Mouse (Mus musculus) stomach, postnatal 0 days (tissue): ENCODE measurements around the gene Eftud2. TPM values are rescaled to one million over a fixed set of nuclear protein-coding genes. Genes with fewer than 3 reads are reported as not detected.

Source experiments
- ATAC-seq: fragments of 200-750 bp; cut with Nextera tagmentation; 2 replicates; pipeline ENCODE4 v1.8.0; 2017; ENCODE audit not compliant: low FRiP score, low TSS enrichment
- DNase-seq: peaks from one replicate; pipeline ENCODE4 v3.0.0-alpha.2; 2016; ENCODE audit warnings: low spot score
- H3K27ac ChIP-seq: fragments of 300-500 bp; sonication (generic); replicated peaks from 2 replicates; pipeline ENCODE4 v1.5.1; 2014; ENCODE audit warnings: mild to moderate bottlenecking, control low read depth
- H3K27me3 ChIP-seq: fragments of 300-500 bp; sonication (generic); 2 replicates; pipeline ENCODE4 v1.6.1; 2014; ENCODE audit warnings: low read length; ENCODE audit not compliant: control insufficient read depth, insufficient read depth
- H3K36me3 ChIP-seq: fragments of 300-500 bp; sonication (generic); 2 replicates; pipeline ENCODE4 v1.6.1; 2014; ENCODE audit warnings: low read length, mixed read lengths; ENCODE audit not compliant: control insufficient read depth, insufficient read depth
- H3K4me1 ChIP-seq: fragments of 300-500 bp; sonication (generic); replicated peaks from 2 replicates; pipeline ENCODE4 v1.6.1; 2014; ENCODE audit warnings: antibody characterized with exemption; ENCODE audit not compliant: control insufficient read depth, insufficient read depth
- H3K4me2 ChIP-seq: fragments of 300-500 bp; sonication (generic); replicated peaks from 2 replicates; pipeline ENCODE4 v1.6.1; 2014; ENCODE audit warnings: low read depth, mild to moderate bottlenecking, control low read depth, moderate library complexity
- H3K4me3 ChIP-seq: fragments of 300-500 bp; sonication (generic); 2 replicates; pipeline ENCODE4 v1.5.1; 2014; ENCODE audit warnings: low read depth, low read length, control low read depth
- H3K9ac ChIP-seq: fragments of 300-500 bp; sonication (generic); 2 replicates; pipeline ENCODE4 v1.6.1; 2014; ENCODE audit warnings: mild to moderate bottlenecking, low read length, control low read depth, mixed read lengths
- H3K9me3 ChIP-seq: fragments of 300-500 bp; sonication (generic); 2 replicates; pipeline ENCODE4 v1.6.1; 2016; ENCODE audit warnings: low read length; ENCODE audit not compliant: control insufficient read depth
- CTCF ChIP-seq: IDR thresholded peaks from 2 replicates; pipeline ENCODE4 v1.5.1; 2016; ENCODE audit warnings: antibody characterized with exemption, low read depth, mild to moderate bottlenecking, moderate library complexity
- EP300 ChIP-seq: optimal IDR thresholded peaks from 2 replicates; pipeline ENCODE3; 2016; ENCODE audit warnings: antibody characterized with exemption
- WGBS: fragments of 180-500 bp; shearing (Covaris S2); extraction: QIAGEN DNeasy Blood & Tissue Kit; methylation state at CpG from one replicate; pipeline ENCODE4 v1.1.7; 2014; 5-methylcytosine and 5-hydroxymethylcytosine counted together
- polyA plus RNA-seq: library from polyadenylated mRNA; unstranded; fragments of >200 nt; fragmentation: Nextera tagmentation; extraction: Ambion mirVana; gene quantifications from 2 replicates; pipeline ENCODE4 v1.2.1, GENCODE M21; 2015

Gene Eftud2
- polyA plus RNA-seq, 1 experiment from 2014 or later: 62.0 TPM

GRCm38 (mm10) chr11:102814881-102815280 lies 65.9 kb downstream of the Eftud2 start:
- H3K9me3 ChIP-seq: no peaks in the 10 kb centered on the region
- ATAC-seq: no peak
- no peaks in the 10 kb centered on the region for H3K27me3 ChIP-seq
- no peaks in the 10 kb centered on the region for H3K4me1 ChIP-seq
- no peaks in the 10 kb centered on the region for H3K36me3 ChIP-seq
- no peak overlapping the region for H3K4me2 ChIP-seq
- TF ChIP-seq EP300 (no peak), CTCF (peak; percentile 33)
- H3K4me3 ChIP-seq: no peak overlapping the region
- no peak overlapping the region for H3K27ac ChIP-seq
- no peak overlapping the region for H3K9ac ChIP-seq
- no peak for DNase-seq

DNA sequence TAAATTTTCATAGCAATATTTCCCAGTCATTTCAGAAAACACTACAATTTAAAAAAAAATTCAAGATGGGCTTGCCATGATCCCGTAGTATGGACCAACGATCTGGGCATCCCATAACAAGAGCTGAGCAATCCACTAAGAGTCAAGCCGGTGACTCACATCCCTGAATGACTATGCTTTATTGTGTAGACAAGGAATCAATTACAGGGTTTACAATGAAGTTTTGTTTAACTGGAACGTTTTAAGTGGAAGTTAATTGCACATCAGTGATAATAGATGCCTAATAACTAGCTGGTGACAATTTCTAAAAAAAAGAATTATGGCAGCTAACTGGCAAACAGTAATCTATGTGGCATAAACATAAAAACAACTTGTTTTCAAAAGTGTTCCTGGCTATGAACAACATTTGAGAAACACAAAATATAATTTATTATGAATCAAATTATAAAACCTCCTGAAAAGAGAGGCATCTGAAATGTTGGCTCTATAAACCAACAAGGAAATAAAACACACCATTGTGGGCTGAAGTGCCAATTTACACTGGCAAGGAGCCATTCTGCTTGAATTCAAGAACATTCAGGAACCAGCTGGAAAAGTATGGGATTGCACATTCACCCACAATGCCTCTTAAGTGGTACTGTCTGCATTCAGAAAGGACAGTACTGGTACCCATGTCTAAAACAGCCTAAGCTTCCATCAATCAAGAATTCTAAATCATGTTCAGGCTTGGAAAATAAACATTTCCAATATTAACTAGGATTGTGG lies 69.9 kb downstream of the Eftud2 start:
- ATAC-seq (no peak), DNase-seq (no peak)
- 36% methylated on average over 4 of the region's 4 CpGs for WGBS
- Histone ChIP-seq H3K4me1 (no peaks in the 10 kb centered on the region), H3K9me3 (no peaks in the 10 kb centered on the region), H3K4me2 (no peak overlapping the region), H3K9ac (no peak overlapping the region), H3K27ac (no peak overlapping the region), H3K4me3 (no peak overlapping the region), H3K27me3 (no peaks in the 10 kb centered on the region), H3K36me3 (no peaks in the 10 kb centered on the region)
- TF ChIP-seq CTCF: no peak
- no peak for TF ChIP-seq EP300

DNA sequence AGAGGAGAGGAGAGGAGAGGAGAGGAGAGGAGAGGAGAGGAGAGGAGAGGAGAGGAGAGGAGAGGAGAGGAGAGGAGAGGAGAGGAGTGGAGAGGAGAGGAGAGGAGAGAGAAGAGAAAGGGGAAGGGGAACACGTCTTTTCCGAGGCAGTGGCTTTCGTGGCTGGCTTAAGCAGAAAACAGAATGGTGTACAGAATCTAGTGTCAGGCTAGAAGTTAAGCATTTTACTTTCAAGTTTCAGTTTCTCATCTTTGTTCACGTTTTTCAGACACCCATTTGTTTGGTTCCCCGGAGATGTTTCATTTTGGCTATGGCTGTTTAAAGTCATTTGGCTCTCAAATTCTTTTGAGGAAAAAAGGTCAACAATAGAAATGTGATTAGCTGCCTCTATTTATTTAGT lies 72.5 kb downstream of the Eftud2 start:
- 48% methylated on average over 5 of the region's 5 CpGs for WGBS
- Histone ChIP-seq H3K27ac (no peak overlapping the region), H3K27me3 (no peaks in the 10 kb centered on the region), H3K4me2 (no peak overlapping the region), H3K4me1 (no peaks in the 10 kb centered on the region), H3K36me3 (no peaks in the 10 kb centered on the region), H3K4me3 (no peak overlapping the region), H3K9ac (no peak overlapping the region), H3K9me3 (no peaks in the 10 kb centered on the region)
- TF ChIP-seq CTCF: no peak
- TF ChIP-seq EP300: no peak
- DNase-seq (no peak), ATAC-seq (no peak)

GRCm38 (mm10) chr11:102803453-102803852 lies 77.3 kb downstream of the Eftud2 start:
- TF ChIP-seq CTCF (no peak), EP300 (no peak)
- 64% methylated on average over 5 of the region's 5 CpGs for WGBS
- no peak for DNase-seq

GRCm38 (mm10) chr11:102794157-102794556 lies 86.6 kb downstream of the Eftud2 start:
- Histone ChIP-seq H3K4me2 (no peak overlapping the region), H3K36me3 (no peaks in the 10 kb centered on the region), H3K4me1 (no peaks in the 10 kb centered on the region; the same call in 1 of the 2 replicates), H3K9me3 (no peaks in the 10 kb centered on the region), H3K27ac (peak overlapping the region; percentile 40), H3K27me3 (no peaks in the 10 kb centered on the region), H3K4me3 (no peak overlapping the region), H3K9ac (no peak overlapping the region)
- no peak for ATAC-seq
- 38% methylated on average over 8 of the region's 8 CpGs for WGBS
- DNase-seq: no peak
- TF ChIP-seq CTCF (no peak), EP300 (no peak)

More at GRCm38 (mm10) chr11:102803453-102803852, 77.3 kb downstream of the Eftud2 start:
- ATAC-seq: no peak
- no peaks in the 10 kb centered on the region for H3K36me3 ChIP-seq
- H3K4me1 ChIP-seq: no peaks in the 10 kb centered on the region
- no peaks in the 10 kb centered on the region for H3K27me3 ChIP-seq
- H3K27ac ChIP-seq: no peak overlapping the region
- H3K9me3 ChIP-seq: no peaks in the 10 kb centered on the region
- no peak overlapping the region for H3K9ac ChIP-seq
- H3K4me2 ChIP-seq: no peak overlapping the region
- H3K4me3 ChIP-seq: no peak overlapping the region

- Histone ChIP-seq H3K9me3 (no peaks in the 10 kb centered on the region), H3K4me1 (no peaks in the 10 kb centered on the region; the same call in 1 of the 2 replicates), H3K4me2 (no peak overlapping the region), H3K4me3 (no peak overlapping the region), H3K27ac (0 out of 2 replicates have a peak overlapping the region, but pooled peaks have one; percentile 45), H3K9ac (no peak overlapping the region), H3K36me3 (no peaks in the 10 kb centered on the region), H3K27me3 (no peaks in the 10 kb centered on the region)
- TF ChIP-seq CTCF: no peak
- TF ChIP-seq EP300: no peak
- ATAC-seq (no peak), DNase-seq (no peak)
- 47% methylated on average over 14 of the region's 14 CpGs for WGBS
Observed at GRCm38 (mm10) chr11:102791682-102792445, 88.9 kb downstream of the Eftud2 start.

Other genes with a start within 250 kb of the Eftud2 start
- gene Meioc, start 217.3 kb downstream of the Eftud2 start, polyA plus RNA-seq: 0.23 and 0.39 TPM in 2 replicates
- 19.0 and 20.8 TPM in 2 replicates for gene Ccdc43, start 183.2 kb downstream of the Eftud2 start, polyA plus RNA-seq
- gene Adam11, start 119.5 kb downstream of the Eftud2 start, polyA plus RNA-seq: 1.8 and 2.0 TPM in 2 replicates
- 18.1 and 21.1 TPM in 2 replicates for gene Gjc1, start 61.3 kb downstream of the Eftud2 start, polyA plus RNA-seq
- 3.2 and 5.9 TPM in 2 replicates for gene Higd1b, start 45.1 kb downstream of the Eftud2 start, polyA plus RNA-seq
- 0.30 and 0.56 TPM in 2 replicates for gene Ccdc103, start 219 bp upstream of the Eftud2 start, polyA plus RNA-seq
- not detected in 2 replicates for gene Fam187a, start 4.2 kb upstream of the Eftud2 start, polyA plus RNA-seq
- 0.68 and 1.1 TPM in 2 replicates for gene Gfap, start 19.9 kb upstream of the Eftud2 start, polyA plus RNA-seq
- 1.1 and 1.3 TPM in 2 replicates for gene Kif18b, start 44.1 kb upstream of the Eftud2 start, polyA plus RNA-seq
- gene C1ql1, start 65.7 kb upstream of the Eftud2 start, polyA plus RNA-seq: 1.4 and 1.9 TPM in 2 replicates
- gene Nmt1, start 147.2 kb upstream of the Eftud2 start, polyA plus RNA-seq: 45.9 and 52.3 TPM in 2 replicates
- 36.8 and 42.3 TPM in 2 replicates for gene Dcakd, start 147.3 kb upstream of the Eftud2 start, polyA plus RNA-seq
- gene Plcd3, start 220.7 kb upstream of the Eftud2 start, polyA plus RNA-seq: 4.2 and 5.0 TPM in 2 replicates
- gene Acbd4, start 220.7 kb upstream of the Eftud2 start, polyA plus RNA-seq: 28.6 and 36.7 TPM in 2 replicates
- 3.8 and 4.1 TPM in 2 replicates for gene Hexim1, start 235.2 kb upstream of the Eftud2 start, polyA plus RNA-seq